Mouse (Mus musculus) frontal cortex, adult (tissue): ENCODE measurements at regions not wholly inside any gene's neighbourhood (a gene's known extent, or its start where the extent isn't known, plus 50 kb on each side); places are given as distances from the start of the nearest gene placed in this dataset.
A peak's percentile ranks its signal among the peaks of the same experiment; 100 is the strongest.

ENCODE experiments used
- ATAC-seq: cut with Nextera tagmentation; 2 replicates; pipeline ENCODE4 v1.9.2; 2017; ENCODE audit warnings: mild to moderate bottlenecking, moderate library complexity, mixed read lengths; ENCODE audit not compliant: low TSS enrichment

- ATAC-seq: no peak
These were observed 137.8 kb downstream of the Pfkfb3 start for GRCm38 (mm10) chr2:11416122-11416521.

GRCm38 (mm10) chr2:11412521-11412920 is 141.4 kb downstream of the Pfkfb3 start:
- ATAC-seq: no peak

GRCm38 (mm10) chr2:11408497-11408896 is 145.4 kb downstream of the Pfkfb3 start:
- ATAC-seq: no peak

- no peak for ATAC-seq
These were observed 147.7 kb downstream of the Pfkfb3 start for GRCm38 (mm10) chr2:11406103-11406615.

GRCm38 (mm10) chr2:11402218-11402848 is 151.5 kb downstream of the Pfkfb3 start:
- no peak for ATAC-seq

- ATAC-seq: no peak
These were observed 154.5 kb downstream of the Pfkfb3 start for GRCm38 (mm10) chr2:11399411-11399810.

- no peak for ATAC-seq
These were observed 154.9 kb downstream of the Pfkfb3 start for GRCm38 (mm10) chr2:11398949-11399348.

- no peak for ATAC-seq
These were observed 155.5 kb downstream of the Pfkfb3 start for GRCm38 (mm10) chr2:11398391-11398790.

GRCm38 (mm10) chr2:11396835-11397234 is 157.0 kb downstream of the Pfkfb3 start:
- no peak for ATAC-seq

- ATAC-seq: no peak
These were observed 159.1 kb downstream of the Pfkfb3 start for GRCm38 (mm10) chr2:11394675-11395349.

- peak; percentile 44; the same call in 1 of the 2 replicates for ATAC-seq
These were observed 162.2 kb downstream of the Pfkfb3 start for GRCm38 (mm10) chr2:11391725-11392124.

- no peak for ATAC-seq
These were observed 163.1 kb downstream of the Pfkfb3 start for GRCm38 (mm10) chr2:11390667-11391334.

- ATAC-seq: no peak
These were observed 166.3 kb downstream of the Pfkfb3 start for GRCm38 (mm10) chr2:11387623-11388022.

GRCm38 (mm10) chr2:11383815-11384214 is 170.1 kb downstream of the Pfkfb3 start:
- no peak for ATAC-seq

- ATAC-seq: no peak
These were observed 176.7 kb downstream of the Pfkfb3 start for GRCm38 (mm10) chr2:11377213-11377612.

- no peak for ATAC-seq
These were observed 178.0 kb downstream of the Pfkfb3 start for GRCm38 (mm10) chr2:11375726-11376454.

- no peak for ATAC-seq
These were observed 178.8 kb downstream of the Pfkfb3 start for GRCm38 (mm10) chr2:11375092-11375491.

- no peak for ATAC-seq
These were observed 183.6 kb downstream of the Pfkfb3 start for GRCm38 (mm10) chr2:11370273-11370672.

- no peak for ATAC-seq
These were observed 186.6 kb downstream of the Pfkfb3 start for GRCm38 (mm10) chr2:11367319-11367718.

- no peak for ATAC-seq
These were observed 188.1 kb downstream of the Pfkfb3 start for GRCm38 (mm10) chr2:11365815-11366214.

- no peak for ATAC-seq
These were observed 188.5 kb downstream of the Pfkfb3 start for GRCm38 (mm10) chr2:11365371-11365770.

GRCm38 (mm10) chr2:11364111-11364510 is 189.8 kb downstream of the Pfkfb3 start:
- no peak for ATAC-seq
